Mouse (Mus musculus) kidney, adult 8-10 months (tissue): ENCODE results near the gene Trmt2a.
"Not testable (repeated sequence)": the region's sequence is repeated elsewhere in the genome, so short reads cannot be mapped to it uniquely, and the experiment has no call there.

ENCODE experiments used
- DNase-seq, 2 experiments: peaks; one replicate each; pipeline ENCODE4 v3.0.0; 2022

The Trmt2a gene

DNA sequence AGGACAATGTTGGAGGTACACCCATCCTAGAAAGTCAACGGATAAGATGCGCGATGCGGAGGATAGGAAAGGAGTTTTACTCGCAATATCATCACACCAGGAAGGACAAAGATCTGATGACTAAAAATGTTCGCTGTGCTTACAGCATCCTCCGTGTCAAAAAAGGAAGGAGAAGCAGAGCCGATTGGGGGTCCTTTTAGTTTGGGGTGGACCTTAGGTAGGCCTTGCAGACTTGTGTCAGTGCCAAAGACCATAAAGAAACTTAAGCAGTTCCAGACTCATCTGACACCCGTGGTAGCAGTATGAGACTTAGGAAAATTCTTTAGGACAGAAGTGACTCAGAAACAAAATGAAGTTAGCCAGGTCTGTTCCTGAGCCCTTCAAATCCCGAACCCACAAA is 41.1 kb downstream of the Trmt2a start:
- not testable (repeated sequence) for DNase-seq
